Mouse (Mus musculus) liver, embryonic 14.5 days (tissue): ENCODE results near the gene Gli1.

Experiments used
- CTCF ChIP-seq: IDR thresholded peaks from 2 replicates; pipeline ENCODE4 v1.5.1; 2016; ENCODE audit warnings: antibody characterized with exemption, low read depth, control low read depth
- EP300 ChIP-seq: IDR thresholded peaks from 2 replicates; pipeline ENCODE4 v1.6.1; 2016; ENCODE audit warnings: antibody characterized with exemption, low read depth

DNA sequence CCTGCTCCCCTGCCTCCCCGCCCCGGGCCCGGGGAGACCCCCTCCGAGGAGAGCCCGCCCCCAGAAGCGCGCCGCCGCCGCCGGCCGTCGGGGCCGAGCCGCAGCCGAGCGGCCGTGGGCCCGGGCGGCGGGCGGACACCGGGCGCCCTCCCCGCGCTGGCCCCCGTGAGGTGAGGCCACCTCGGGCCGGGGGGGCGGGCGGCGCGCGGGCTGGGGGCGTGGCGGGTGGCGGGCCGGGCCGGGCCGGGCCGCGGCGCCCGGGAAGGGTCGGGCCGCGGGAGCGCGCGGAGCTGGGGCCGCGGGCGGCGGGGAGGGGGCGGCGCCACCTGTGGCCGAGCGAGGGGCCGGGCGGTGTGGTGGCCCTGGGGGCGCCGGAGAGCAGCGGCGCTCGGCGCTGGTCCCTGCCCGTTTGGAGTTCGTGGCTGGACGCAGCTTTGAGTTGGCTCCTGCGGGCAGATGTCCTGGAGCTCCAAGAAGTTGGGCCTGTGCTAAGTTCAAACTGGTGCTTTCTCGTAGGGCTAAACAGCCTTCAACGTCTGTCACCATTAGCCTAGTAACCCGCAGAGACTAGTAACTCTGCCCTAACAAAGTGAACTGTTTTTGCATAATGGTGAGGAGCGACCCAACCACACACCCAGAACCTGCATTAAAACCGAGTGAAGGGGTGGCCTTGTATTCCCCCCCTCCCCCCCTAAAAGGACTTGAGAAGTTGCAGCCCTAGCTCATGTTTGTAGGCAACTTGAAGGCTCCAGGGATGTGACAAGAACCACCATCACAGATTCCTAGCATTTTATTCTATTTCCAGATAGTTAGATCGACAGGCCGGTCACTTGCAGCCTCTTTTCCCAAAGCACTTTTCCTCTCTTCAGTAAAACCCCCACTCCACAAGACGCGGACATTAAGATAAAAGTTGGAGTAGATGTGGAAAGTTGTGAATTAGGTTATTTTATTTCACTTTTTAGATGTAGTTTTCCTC is 39.3 kb upstream of the Gli1 start:
- TF ChIP-seq CTCF = no peak
- TF ChIP-seq EP300 = no peak
